Mouse (Mus musculus) liver, embryonic 16.5 days (tissue): ENCODE data around the gene Ube2k. TPM values are rescaled to one million over a fixed set of nuclear protein-coding genes. Genes with fewer than 3 reads are reported as not detected.

Experiments used
- ATAC-seq: fragments of 200-750 bp; cut with Nextera tagmentation; 2 replicates; pipeline ENCODE4 v1.8.0; 2017; ENCODE audit warnings: low read depth, mild to moderate bottlenecking, moderate number of reproducible peaks, moderate library complexity
- H3K27ac ChIP-seq: fragments of 300-500 bp; sonication (generic); 2 replicates; pipeline ENCODE4 v1.5.1; 2014; ENCODE audit warnings: mild to moderate bottlenecking, low read length
- H3K27me3 ChIP-seq: fragments of 300-500 bp; sonication (generic); 2 replicates; pipeline ENCODE4 v1.6.1; 2014; ENCODE audit warnings: low read depth, low read length, mixed read lengths; ENCODE audit not compliant: control insufficient read depth, insufficient read depth
- H3K36me3 ChIP-seq: fragments of 300-500 bp; sonication (generic); 2 replicates; pipeline ENCODE4 v1.6.1; 2014; ENCODE audit warnings: mild to moderate bottlenecking; ENCODE audit not compliant: control insufficient read depth, insufficient read depth
- H3K4me1 ChIP-seq: fragments of 300-500 bp; sonication (generic); 2 replicates; pipeline ENCODE4 v1.6.1; 2014; ENCODE audit warnings: low read depth, low read length, mixed read lengths; ENCODE audit not compliant: control insufficient read depth
- H3K4me2 ChIP-seq: fragments of 300-500 bp; sonication (generic); 2 replicates; pipeline ENCODE4 v1.6.1; 2014; ENCODE audit warnings: low read depth, low read length, mixed read lengths
- H3K4me3 ChIP-seq: fragments of 300-500 bp; sonication (generic); 2 replicates; pipeline ENCODE4 v1.5.1; 2014; ENCODE audit warnings: low read depth, mild to moderate bottlenecking, low read length
- H3K9ac ChIP-seq: fragments of 300-500 bp; sonication (generic); 2 replicates; pipeline ENCODE4 v1.6.1; 2014; ENCODE audit warnings: low read depth, low read length
- H3K9me3 ChIP-seq: fragments of 300-500 bp; sonication (generic); replicated peaks from 2 replicates; pipeline ENCODE4 v1.6.1; 2016; ENCODE audit warnings: low read length; ENCODE audit not compliant: control insufficient read depth
- whole genome bisulfite sequencing: fragments of 180-500 bp; shearing (Covaris S2); extraction: QIAGEN DNeasy Blood & Tissue Kit; methylation state at CpG from one replicate; pipeline ENCODE4 v1.1.7; 2014; ENCODE audit not compliant: insufficient replicate concordance; 5-methylcytosine and 5-hydroxymethylcytosine counted together
- polyA plus RNA-seq: library from polyadenylated mRNA; unstranded; fragments of >200 nt; fragmentation: Nextera tagmentation; extraction: Ambion mirVana; gene quantifications from 2 replicates; pipeline ENCODE4 v1.2.1, GENCODE M21; 2015

Gene Ube2k
- 64.6 and 68.9 TPM in 2 replicates for polyA plus RNA-seq

DNA sequence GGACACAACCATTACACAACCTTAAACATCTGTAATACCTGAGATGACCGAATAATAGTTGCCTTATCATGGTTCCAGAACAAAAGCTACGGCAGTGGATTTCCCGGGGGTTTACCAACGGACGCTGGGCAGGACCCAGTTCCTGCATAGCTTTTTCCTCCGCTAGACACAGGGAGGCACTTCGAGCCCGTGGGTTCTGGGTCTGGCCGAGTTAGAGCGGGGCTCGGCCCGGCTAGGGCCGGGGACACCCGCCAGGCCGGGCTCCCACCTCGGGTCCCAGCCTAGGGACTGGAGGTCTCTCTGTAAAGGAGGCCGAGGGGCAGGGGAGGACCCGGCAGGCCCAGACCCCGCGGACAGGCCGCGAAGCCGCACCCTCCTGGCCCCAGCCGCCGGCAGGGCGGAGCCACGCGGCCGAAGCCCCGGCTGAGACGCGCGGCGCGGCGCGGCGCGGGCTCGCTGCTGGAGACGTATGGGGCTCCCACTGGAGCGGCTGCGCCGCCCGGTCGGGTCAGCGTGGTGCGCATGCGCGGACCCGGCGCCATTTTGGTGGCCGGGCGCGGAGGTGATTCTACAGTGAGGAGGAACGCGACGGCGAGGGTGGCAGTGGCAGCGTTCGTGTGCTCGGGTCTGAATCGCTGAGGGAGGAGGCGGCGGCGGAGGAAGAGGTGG, at the start of gene Ube2k, which contains the start of gene Smim14:
Gene Ube2k, plus strand, starts transcription at position 483 of the 669 bp plus-strand sequence.
Gene Smim14, minus strand, starts transcription at position 434 of the 669 bp plus-strand sequence.
- H3K36me3 ChIP-seq: no peaks in the 10 kb centered on the region
- peak within 1 kb of the TSS; percentile 99 for H3K9ac ChIP-seq
- peak within 1 kb of the TSS; percentile 98 for H3K4me3 ChIP-seq
- under 1% methylated on average over 66 of the region's 66 CpGs for WGBS
- no peaks in the 10 kb centered on the region for H3K9me3 ChIP-seq
- H3K27ac ChIP-seq: peak within 1 kb of the TSS; percentile 96
- H3K27me3 ChIP-seq: no peaks in the 10 kb centered on the region
- peak within 1 kb of the TSS; percentile 90 for H3K4me2 ChIP-seq
- ATAC-seq: peak; percentile 96
- H3K4me1 ChIP-seq: peaks cover 14% of the 10 kb centered on the region

- 61% methylated on average over 10 of the region's 10 CpGs for WGBS
- Histone ChIP-seq H3K36me3 (no peaks in the 10 kb centered on the region), H3K4me1 (peaks cover 13% of the 10 kb centered on the region), H3K9me3 (no peaks in the 10 kb centered on the region), H3K27me3 (no peaks in the 10 kb centered on the region), H3K4me3 (no peak overlapping the region), H3K9ac (no peak overlapping the region), H3K4me2 (no peak overlapping the region), H3K27ac (no peak overlapping the region)
- no peak for ATAC-seq
Measured at GRCm38 (mm10) chr5:65487381-65487780, 49.7 kb upstream of the Ube2k start.

DNA sequence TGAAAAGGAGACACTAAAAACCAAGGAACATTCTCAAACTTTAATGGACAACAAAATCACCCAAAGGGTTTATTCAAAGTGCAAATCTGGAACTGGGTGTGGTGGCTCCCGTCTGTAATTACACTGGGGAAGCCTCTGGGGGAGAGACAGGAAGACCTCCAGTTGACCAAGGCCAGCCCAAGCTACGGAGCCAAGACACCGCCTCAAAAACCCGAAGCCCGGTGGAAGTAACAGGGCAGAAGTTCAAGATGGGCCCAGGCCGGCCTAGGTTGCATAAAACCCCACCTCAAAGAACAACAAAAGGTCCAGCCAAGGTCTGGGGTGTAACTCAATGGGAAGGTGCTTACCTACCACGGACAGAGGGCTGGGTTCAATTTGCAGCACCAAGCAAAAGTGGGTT, 48.3 kb upstream of the Ube2k start:
- no peak for ATAC-seq
- H3K4me1 ChIP-seq: peaks cover 17% of the 10 kb centered on the region
- no peaks in the 10 kb centered on the region for H3K9me3 ChIP-seq
- no peak overlapping the region for H3K27ac ChIP-seq
- no peak overlapping the region for H3K4me2 ChIP-seq
- H3K9ac ChIP-seq: no peak overlapping the region
- H3K36me3 ChIP-seq: no peaks in the 10 kb centered on the region
- H3K27me3 ChIP-seq: no peaks in the 10 kb centered on the region
- no peak overlapping the region for H3K4me3 ChIP-seq
- WGBS: 72% methylated on average over 7 of the region's 7 CpGs

DNA sequence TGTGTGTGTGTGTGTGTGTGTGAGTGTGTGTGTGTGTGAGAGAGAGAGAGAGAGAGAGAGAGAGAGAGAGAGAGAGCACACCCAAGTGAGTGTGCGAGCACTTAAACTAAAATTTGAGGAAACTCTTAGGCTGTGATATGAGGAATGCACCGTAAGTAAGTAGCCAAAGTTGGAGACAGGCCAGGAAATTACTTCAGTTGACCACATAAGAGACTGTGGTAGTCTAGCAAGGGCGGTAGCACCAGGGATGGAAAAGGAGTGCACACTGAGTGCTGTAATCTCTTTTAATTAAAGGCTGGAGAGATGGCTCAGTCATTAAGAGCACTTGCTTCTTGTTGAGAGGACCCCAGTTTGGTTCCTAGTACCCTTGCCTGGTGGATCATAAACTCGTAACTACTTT, 47.2 kb upstream of the Ube2k start:
- no peak for ATAC-seq
- no peak overlapping the region for H3K4me3 ChIP-seq
- H3K9ac ChIP-seq: no peak overlapping the region
- H3K27me3 ChIP-seq: no peaks in the 10 kb centered on the region
- 47% methylated on average over 4 of the region's 4 CpGs for WGBS
- H3K4me2 ChIP-seq: no peak overlapping the region
- H3K36me3 ChIP-seq: no peaks in the 10 kb centered on the region
- no peak overlapping the region for H3K27ac ChIP-seq
- H3K9me3 ChIP-seq: no peaks in the 10 kb centered on the region
- H3K4me1 ChIP-seq: peaks cover 12% of the 10 kb centered on the region

GRCm38 (mm10) chr5:65491767-65492715, 45.0 kb upstream of the Ube2k start:
- Histone ChIP-seq H3K4me2 (peak overlapping the region; percentile 89), H3K36me3 (no peaks in the 10 kb centered on the region), H3K9ac (peak overlapping the region; percentile 93), H3K4me1 (peaks cover 10% of the 10 kb centered on the region), H3K4me3 (peak overlapping the region; percentile 86), H3K27ac (peak overlapping the region; percentile 92), H3K9me3 (no peaks in the 10 kb centered on the region), H3K27me3 (no peaks in the 10 kb centered on the region)
- ATAC-seq: peak; percentile 76
- WGBS: under 1% methylated on average over 57 of the region's 57 CpGs

DNA sequence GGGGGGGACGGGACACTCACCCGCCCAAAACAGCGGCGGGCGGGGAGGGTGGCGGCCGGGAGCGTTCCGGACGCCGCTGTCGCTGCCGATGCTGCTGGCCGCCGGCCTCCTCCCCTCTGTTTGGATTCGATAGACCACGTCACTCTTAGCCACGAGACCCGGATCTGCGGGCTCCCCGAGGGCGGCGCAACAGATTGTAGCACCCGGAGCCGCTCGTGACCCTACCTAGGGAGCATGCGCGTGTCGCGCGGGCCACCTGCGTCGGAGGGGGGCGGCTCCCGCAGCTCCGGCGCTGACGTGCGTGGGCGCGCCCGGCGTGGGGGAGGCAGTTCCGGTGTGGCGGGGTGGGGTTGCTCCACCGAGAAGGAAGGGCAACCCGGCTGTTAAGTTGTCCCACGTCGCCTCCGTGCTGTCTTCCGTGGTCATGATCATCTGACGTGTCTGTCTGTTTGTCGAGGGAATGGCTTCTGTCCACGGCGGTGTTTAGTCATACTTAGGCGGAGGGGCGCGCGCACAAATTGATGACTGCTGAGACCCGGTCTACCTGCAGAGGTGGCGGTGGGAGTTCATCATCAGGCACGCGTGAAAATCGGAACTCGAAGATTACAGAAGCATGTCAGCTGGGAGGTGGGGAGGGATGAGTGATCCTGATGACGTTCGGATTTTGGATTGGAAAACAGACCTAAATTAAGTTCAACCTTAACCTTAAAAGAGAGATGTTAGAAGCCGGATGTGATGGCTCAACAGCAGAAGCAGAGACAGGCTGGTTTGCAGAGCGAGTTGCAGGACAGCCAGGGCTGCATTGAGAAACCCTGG, 44.1 kb upstream of the Ube2k start, which contains the start of gene Gm43552:
Gene Gm43552, minus strand, starts transcription at position 118 of the 816 bp plus-strand sequence.
- H3K4me3 ChIP-seq: peak within 1 kb of the TSS; percentile 86
- peak within 1 kb of the TSS; percentile 92 for H3K27ac ChIP-seq
- H3K27me3 ChIP-seq: no peaks in the 10 kb centered on the region
- H3K9me3 ChIP-seq: no peaks in the 10 kb centered on the region
- under 1% methylated on average over 67 of the region's 69 CpGs for WGBS
- ATAC-seq: peak; percentile 96
- H3K36me3 ChIP-seq: no peaks in the 10 kb centered on the region
- H3K4me1 ChIP-seq: peaks cover 10% of the 10 kb centered on the region
- H3K4me2 ChIP-seq: peak within 1 kb of the TSS; percentile 89
- peak within 1 kb of the TSS; percentile 93 for H3K9ac ChIP-seq

DNA sequence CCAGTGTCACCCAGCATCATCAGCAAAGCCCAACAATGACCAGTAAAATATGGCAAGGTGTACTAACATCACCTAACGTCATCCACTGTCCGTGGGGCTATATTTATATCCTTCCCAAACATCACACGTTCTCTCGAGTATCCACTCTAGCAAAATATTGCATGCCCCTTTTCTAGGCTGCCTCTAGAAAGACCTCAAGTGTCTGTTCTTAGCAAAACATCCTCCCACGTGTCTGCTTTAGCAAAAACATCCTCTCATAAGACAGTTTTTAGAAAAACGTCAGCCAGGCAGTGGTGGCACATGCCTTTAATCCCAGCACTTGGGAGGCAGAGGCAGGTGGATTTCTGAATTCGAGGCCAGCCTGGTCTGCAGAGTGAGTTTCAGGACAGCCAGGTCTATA, 36.8 kb upstream of the Ube2k start:
- no peaks in the 10 kb centered on the region for H3K27me3 ChIP-seq
- no peak overlapping the region for H3K27ac ChIP-seq
- no peak overlapping the region for H3K4me2 ChIP-seq
- WGBS: 57% methylated on average over 7 of the region's 7 CpGs
- no peak overlapping the region for H3K4me3 ChIP-seq
- H3K36me3 ChIP-seq: no peaks in the 10 kb centered on the region
- H3K4me1 ChIP-seq: no peaks in the 10 kb centered on the region
- ATAC-seq: no peak
- no peak overlapping the region for H3K9ac ChIP-seq
- no peaks in the 10 kb centered on the region for H3K9me3 ChIP-seq

GRCm38 (mm10) chr5:65501407-65501806, 35.6 kb upstream of the Ube2k start:
- Histone ChIP-seq H3K36me3 (no peaks in the 10 kb centered on the region), H3K9me3 (no peaks in the 10 kb centered on the region), H3K4me3 (no peak overlapping the region), H3K27me3 (no peaks in the 10 kb centered on the region), H3K4me2 (no peak overlapping the region), H3K27ac (no peak overlapping the region), H3K9ac (no peak overlapping the region), H3K4me1 (no peaks in the 10 kb centered on the region)
- 70% methylated on average over 9 of the region's 9 CpGs for WGBS
- no peak for ATAC-seq
